Mouse (Mus musculus) embryonic facial prominence, embryonic 12.5 days (tissue): Measurements from ENCODE around the gene Gm8947. TPM values are rescaled to one million over a fixed set of nuclear protein-coding genes. Genes with fewer than 3 reads are reported as not detected.

ENCODE experiments used
- ATAC-seq: fragments of 200-750 bp; cut with Nextera tagmentation; 2 replicates; pipeline ENCODE4 v1.8.0; 2017; ENCODE audit not compliant: insufficient number of reproducible peaks, insufficient read depth, low FRiP score, low TSS enrichment
- H3K27ac ChIP-seq: fragments of 300-500 bp; sonication (generic); 2 replicates; pipeline ENCODE4 v1.5.1; 2016; ENCODE audit warnings: mild to moderate bottlenecking
- H3K27me3 ChIP-seq: fragments of 300-500 bp; sonication (generic); 2 replicates; pipeline ENCODE4 v1.6.1; 2016; ENCODE audit warnings: mild to moderate bottlenecking, moderate library complexity
- H3K36me3 ChIP-seq: fragments of 300-500 bp; sonication (generic); 2 replicates; pipeline ENCODE4 v1.6.1; 2016; ENCODE audit warnings: mild to moderate bottlenecking
- H3K4me1 ChIP-seq: fragments of 300-500 bp; sonication (generic); 2 replicates; pipeline ENCODE4 v1.6.1; 2016
- H3K4me2 ChIP-seq: fragments of 300-500 bp; sonication (generic); replicated peaks from 2 replicates; pipeline ENCODE4 v1.6.1; 2016; ENCODE audit warnings: mild to moderate bottlenecking, moderate library complexity
- H3K4me3 ChIP-seq: fragments of 300-500 bp; sonication (generic); 2 replicates; pipeline ENCODE4 v1.5.1; 2016; ENCODE audit warnings: mild to moderate bottlenecking
- H3K9ac ChIP-seq: fragments of 300-500 bp; sonication (generic); 2 replicates; pipeline ENCODE4 v1.6.1; 2016; ENCODE audit warnings: mild to moderate bottlenecking, moderate library complexity
- H3K9me3 ChIP-seq: fragments of 300-500 bp; sonication (generic); 2 replicates; pipeline ENCODE4 v1.6.1; 2016; ENCODE audit warnings: mild to moderate bottlenecking, moderate library complexity
- WGBS: fragments of 180-500 bp; shearing (Covaris S2); methylation state at CpG from one replicate; pipeline ENCODE4 v1.1.7; 2016; 5-methylcytosine and 5-hydroxymethylcytosine counted together
- polyA plus RNA-seq: library from polyadenylated mRNA; unstranded; fragments of >200 nt; fragmentation: Nextera tagmentation; extraction: Ambion mirVana; gene quantifications from 2 replicates; pipeline ENCODE4 v1.2.1, GENCODE M21; 2016

The Gm8947 gene
- polyA plus RNA-seq, 1 experiment from 2014 or later: 0.37 TPM

- no peak for ATAC-seq
- 73% methylated on average over 1 of the region's 1 CpGs for WGBS
- Histone ChIP-seq H3K4me3 (no peak overlapping the region), H3K9me3 (no peaks in the 10 kb centered on the region), H3K4me1 (no peaks in the 10 kb centered on the region), H3K27me3 (no peaks in the 10 kb centered on the region), H3K27ac (no peak overlapping the region), H3K9ac (no peak overlapping the region), H3K36me3 (no peaks in the 10 kb centered on the region), H3K4me2 (no peak overlapping the region)
Measured at GRCm38 (mm10) chr1:151215985-151216384, 23.8 kb downstream of the Gm8947 start.

DNA sequence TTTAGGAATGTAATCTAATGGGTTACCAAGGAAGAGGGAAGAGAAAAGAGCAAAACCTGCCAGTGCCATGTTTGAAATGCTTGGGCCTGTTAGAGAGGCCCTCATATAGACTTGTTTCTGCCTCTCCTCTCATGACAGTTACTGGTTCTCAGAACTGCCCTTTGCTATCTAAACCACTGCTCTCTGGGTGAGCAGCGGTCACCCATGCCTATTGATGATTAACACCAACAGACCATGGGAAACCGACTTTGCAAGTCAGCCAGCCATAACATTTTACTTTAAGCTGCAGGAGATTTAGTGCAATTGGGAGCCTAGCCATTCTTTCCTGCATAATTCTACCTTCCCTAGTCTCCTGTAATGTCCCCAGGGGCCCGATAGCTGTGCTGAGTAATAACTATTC lies 24.2 kb downstream of the Gm8947 start:
- Histone ChIP-seq H3K27ac (no peak overlapping the region), H3K4me3 (no peak overlapping the region), H3K4me2 (no peak overlapping the region), H3K4me1 (no peaks in the 10 kb centered on the region), H3K36me3 (no peaks in the 10 kb centered on the region), H3K27me3 (no peaks in the 10 kb centered on the region), H3K9ac (no peak overlapping the region), H3K9me3 (no peaks in the 10 kb centered on the region)
- WGBS: 75% methylated on average over 3 of the region's 3 CpGs
- ATAC-seq: no peak

DNA sequence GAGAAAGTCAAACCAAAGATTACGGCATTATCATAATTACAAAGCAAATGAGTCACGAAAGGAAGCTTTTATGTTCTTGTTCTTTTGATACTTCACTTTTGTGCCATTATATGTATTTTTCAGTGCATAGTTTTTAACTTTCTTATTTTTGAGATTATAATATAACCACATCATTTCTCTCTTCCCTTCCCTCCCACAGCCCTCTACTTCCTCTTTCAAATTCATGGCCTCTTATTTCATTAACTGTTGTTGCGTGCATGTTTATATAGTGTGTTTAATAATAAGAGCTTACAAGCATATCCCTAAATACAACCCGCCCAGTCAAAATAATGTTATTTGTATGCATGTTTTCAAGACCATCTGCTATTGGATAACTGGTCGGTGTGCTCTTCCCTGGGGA lies 26.9 kb downstream of the Gm8947 start:
- no peaks in the 10 kb centered on the region for H3K4me1 ChIP-seq
- no peaks in the 10 kb centered on the region for H3K9me3 ChIP-seq
- H3K4me2 ChIP-seq: no peak overlapping the region
- H3K36me3 ChIP-seq: no peaks in the 10 kb centered on the region
- no peak for ATAC-seq
- 92% methylated on average over 5 of the region's 5 CpGs for WGBS
- no peaks in the 10 kb centered on the region for H3K27me3 ChIP-seq
- no peak overlapping the region for H3K4me3 ChIP-seq
- H3K27ac ChIP-seq: no peak overlapping the region
- H3K9ac ChIP-seq: no peak overlapping the region

- H3K27me3 ChIP-seq: no peaks in the 10 kb centered on the region
- no peak overlapping the region for H3K4me2 ChIP-seq
- no peaks in the 10 kb centered on the region for H3K4me1 ChIP-seq
- H3K9ac ChIP-seq: no peak overlapping the region
- no peak overlapping the region for H3K4me3 ChIP-seq
- no peak overlapping the region for H3K27ac ChIP-seq
- WGBS: 65% methylated on average over 7 of the region's 7 CpGs
- no peaks in the 10 kb centered on the region for H3K36me3 ChIP-seq
- ATAC-seq: no peak
- no peaks in the 10 kb centered on the region for H3K9me3 ChIP-seq
Measured at GRCm38 (mm10) chr1:151220098-151220497, 27.9 kb downstream of the Gm8947 start.

- WGBS: 84% methylated on average over 10 of the region's 10 CpGs
- no peak overlapping the region for H3K27ac ChIP-seq
- no peaks in the 10 kb centered on the region for H3K9me3 ChIP-seq
- H3K36me3 ChIP-seq: no peaks in the 10 kb centered on the region
- no peak for ATAC-seq
- H3K4me3 ChIP-seq: no peak overlapping the region
- H3K4me2 ChIP-seq: no peak overlapping the region
- no peaks in the 10 kb centered on the region for H3K4me1 ChIP-seq
- H3K27me3 ChIP-seq: no peaks in the 10 kb centered on the region
- H3K9ac ChIP-seq: no peak overlapping the region
Measured at GRCm38 (mm10) chr1:151222561-151223267, 30.5 kb downstream of the Gm8947 start.

- ATAC-seq: no peak
- H3K27ac ChIP-seq: no peak overlapping the region
- no peaks in the 10 kb centered on the region for H3K9me3 ChIP-seq
- no peaks in the 10 kb centered on the region for H3K4me1 ChIP-seq
- WGBS: 80% methylated on average over 1 of the region's 1 CpGs
- no peaks in the 10 kb centered on the region for H3K27me3 ChIP-seq
- no peak overlapping the region for H3K9ac ChIP-seq
- H3K4me2 ChIP-seq: no peak overlapping the region
- H3K4me3 ChIP-seq: no peak overlapping the region
- H3K36me3 ChIP-seq: no peaks in the 10 kb centered on the region
Measured at GRCm38 (mm10) chr1:151223377-151223776, 31.2 kb downstream of the Gm8947 start.

DNA sequence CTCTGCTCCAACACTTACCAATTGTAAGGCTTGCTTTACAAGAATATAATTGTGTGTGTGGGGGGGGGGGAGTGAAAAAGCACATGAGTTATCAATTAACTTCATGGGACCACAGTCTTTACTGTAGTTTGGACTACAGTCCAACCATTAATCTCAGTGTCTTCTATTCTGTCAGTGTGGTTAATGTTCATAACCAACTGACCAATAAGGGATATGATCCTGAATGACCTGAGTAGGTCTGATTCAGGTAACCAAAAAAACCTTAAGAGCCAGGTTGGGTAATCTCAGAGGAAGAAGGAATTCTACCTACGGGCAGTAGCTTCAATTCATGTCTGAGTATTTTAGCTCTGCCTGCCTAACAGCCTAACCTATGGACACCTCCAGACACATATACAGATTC lies 32.4 kb downstream of the Gm8947 start:
- H3K36me3 ChIP-seq: no peaks in the 10 kb centered on the region
- H3K4me2 ChIP-seq: no peak overlapping the region
- H3K27me3 ChIP-seq: no peaks in the 10 kb centered on the region
- H3K27ac ChIP-seq: no peak overlapping the region
- no peak for ATAC-seq
- no peak overlapping the region for H3K9ac ChIP-seq
- no peaks in the 10 kb centered on the region for H3K9me3 ChIP-seq
- 91% methylated on average over 1 of the region's 1 CpGs for WGBS
- no peak overlapping the region for H3K4me3 ChIP-seq
- no peaks in the 10 kb centered on the region for H3K4me1 ChIP-seq

- no peaks in the 10 kb centered on the region for H3K9me3 ChIP-seq
- no peaks in the 10 kb centered on the region for H3K27me3 ChIP-seq
- H3K9ac ChIP-seq: no peak overlapping the region
- H3K36me3 ChIP-seq: no peaks in the 10 kb centered on the region
- no peak overlapping the region for H3K27ac ChIP-seq
- no peaks in the 10 kb centered on the region for H3K4me1 ChIP-seq
- no peak overlapping the region for H3K4me3 ChIP-seq
- H3K4me2 ChIP-seq: no peak overlapping the region
- no peak for ATAC-seq
- 66% methylated on average over 8 of the region's 8 CpGs for WGBS
Measured at GRCm38 (mm10) chr1:151227506-151227905, 35.3 kb downstream of the Gm8947 start.

GRCm38 (mm10) chr1:151228320-151228989 lies 36.3 kb downstream of the Gm8947 start:
- Histone ChIP-seq H3K27me3 (no peaks in the 10 kb centered on the region), H3K9me3 (no peaks in the 10 kb centered on the region), H3K4me1 (no peaks in the 10 kb centered on the region), H3K4me2 (no peak overlapping the region), H3K36me3 (no peaks in the 10 kb centered on the region), H3K4me3 (no peak overlapping the region), H3K27ac (no peak overlapping the region), H3K9ac (no peak overlapping the region)
- no peak for ATAC-seq
- 74% methylated on average over 1 of the region's 1 CpGs for WGBS

- Histone ChIP-seq H3K9ac (no peak overlapping the region), H3K4me3 (no peak overlapping the region), H3K4me2 (no peak overlapping the region), H3K27me3 (no peaks in the 10 kb centered on the region), H3K27ac (no peak overlapping the region), H3K36me3 (no peaks in the 10 kb centered on the region), H3K9me3 (no peaks in the 10 kb centered on the region), H3K4me1 (no peaks in the 10 kb centered on the region)
- no peak for ATAC-seq
- WGBS: 86% methylated on average over 3 of the region's 3 CpGs
Measured at GRCm38 (mm10) chr1:151232346-151232745, 40.2 kb downstream of the Gm8947 start.

DNA sequence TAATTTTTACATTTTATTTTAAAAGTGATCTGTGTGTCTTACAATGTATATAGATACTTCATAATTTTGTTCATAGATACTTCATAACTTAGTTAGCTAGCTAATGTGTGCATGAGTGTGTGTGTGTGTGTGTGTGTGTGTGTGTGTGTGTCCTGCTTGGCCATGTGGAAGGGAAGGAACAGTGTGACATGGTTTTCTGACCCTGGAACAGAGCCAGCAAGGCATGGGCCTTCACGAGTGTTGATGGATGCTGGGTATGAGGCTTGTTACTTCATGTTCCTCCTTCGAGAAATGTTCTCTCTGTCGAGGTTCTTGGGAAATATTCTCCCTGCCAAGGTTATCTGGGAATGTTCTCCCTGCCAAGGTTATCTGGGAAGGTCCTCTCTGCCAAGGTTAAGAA lies 41.6 kb downstream of the Gm8947 start:
- H3K4me3 ChIP-seq: no peak overlapping the region
- H3K27me3 ChIP-seq: no peaks in the 10 kb centered on the region
- H3K9ac ChIP-seq: no peak overlapping the region
- no peaks in the 10 kb centered on the region for H3K9me3 ChIP-seq
- H3K4me2 ChIP-seq: no peak overlapping the region
- WGBS: 96% methylated on average over 3 of the region's 3 CpGs
- H3K27ac ChIP-seq: no peak overlapping the region
- no peaks in the 10 kb centered on the region for H3K36me3 ChIP-seq
- ATAC-seq: no peak
- H3K4me1 ChIP-seq: no peaks in the 10 kb centered on the region

DNA sequence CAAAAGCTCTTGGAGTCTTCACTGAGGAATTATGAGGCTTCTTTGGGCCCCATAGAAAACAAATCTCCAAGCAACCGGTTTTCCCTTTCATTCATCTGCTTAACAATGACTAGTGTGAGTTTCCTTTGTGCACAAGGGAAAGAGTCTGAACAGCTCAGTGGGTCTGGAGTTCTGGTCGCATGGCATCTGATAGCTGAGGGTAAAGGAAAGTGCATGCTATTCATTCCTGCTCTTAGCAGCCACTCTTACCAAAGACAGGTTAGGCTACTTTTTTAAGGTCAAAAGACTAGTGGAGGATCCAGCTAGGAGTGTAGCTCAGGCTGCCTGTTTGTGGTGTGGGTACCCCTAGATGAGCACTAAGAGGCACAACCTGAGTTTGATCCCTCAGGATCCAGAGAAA lies 43.4 kb downstream of the Gm8947 start:
- no peak for ATAC-seq
- 41% methylated on average over 2 of the region's 2 CpGs for whole genome bisulfite sequencing
- H3K9me3 ChIP-seq: no peaks in the 10 kb centered on the region; the same call in 1 of the 2 replicates
- no peaks in the 10 kb centered on the region for H3K36me3 ChIP-seq
- no peak overlapping the region for H3K9ac ChIP-seq
- no peak overlapping the region for H3K4me3 ChIP-seq
- no peak overlapping the region for H3K27ac ChIP-seq
- no peaks in the 10 kb centered on the region for H3K4me1 ChIP-seq
- no peaks in the 10 kb centered on the region for H3K27me3 ChIP-seq
- no peak overlapping the region for H3K4me2 ChIP-seq
